Mouse (Mus musculus) heart, embryonic 11.5 days (tissue): ENCODE results near the gene Cdk13. TPM values are rescaled to one million over a fixed set of nuclear protein-coding genes. Genes with fewer than 3 reads are reported as not detected.

ENCODE experiments used
- ATAC-seq: fragments of 200-750 bp; cut with Nextera tagmentation; replicated peaks from 2 replicates; pipeline ENCODE4 v1.8.0; 2017; ENCODE audit warnings: moderate library complexity; ENCODE audit not compliant: insufficient number of reproducible peaks, low FRiP score, low TSS enrichment
- H3K27ac ChIP-seq: fragments of 300-500 bp; sonication (generic); 2 replicates; pipeline ENCODE4 v1.5.1; 2014; ENCODE audit warnings: mild to moderate bottlenecking, low read depth, low read length
- H3K27me3 ChIP-seq: fragments of 300-500 bp; sonication (generic); 2 replicates; pipeline ENCODE4 v1.6.1; 2014; ENCODE audit warnings: mild to moderate bottlenecking, low read length, mixed read lengths; ENCODE audit not compliant: control insufficient read depth, insufficient read depth
- H3K36me3 ChIP-seq: fragments of 300-500 bp; sonication (generic); 2 replicates; pipeline ENCODE4 v1.6.1; 2014; ENCODE audit warnings: mild to moderate bottlenecking, low read length, moderate library complexity, mixed read lengths; ENCODE audit not compliant: control insufficient read depth, insufficient read depth
- H3K4me1 ChIP-seq: fragments of 300-500 bp; sonication (generic); 2 replicates; pipeline ENCODE4 v1.6.1; 2014; ENCODE audit warnings: low read length; ENCODE audit not compliant: control insufficient read depth, insufficient read depth
- H3K4me2 ChIP-seq: fragments of 300-500 bp; sonication (generic); 2 replicates; pipeline ENCODE4 v1.6.1; 2014; ENCODE audit warnings: mild to moderate bottlenecking, moderate library complexity
- H3K4me3 ChIP-seq: fragments of 300-500 bp; sonication (generic); 2 replicates; pipeline ENCODE4 v1.5.1; 2014; ENCODE audit warnings: low read depth, low read length
- H3K9ac ChIP-seq: fragments of 300-500 bp; sonication (generic); 2 replicates; pipeline ENCODE4 v1.6.1; 2014; ENCODE audit warnings: mild to moderate bottlenecking, low read depth, low read length, moderate library complexity
- H3K9me3 ChIP-seq: fragments of 300-500 bp; sonication (generic); replicated peaks from 2 replicates; pipeline ENCODE4 v1.6.1; 2016; ENCODE audit warnings: low read length; ENCODE audit not compliant: control insufficient read depth
- WGBS: fragments of 180-500 bp; shearing (Covaris S2); extraction: QIAGEN DNeasy Blood & Tissue Kit; methylation state at CpG from one replicate; pipeline ENCODE4 v1.1.7; 2014; ENCODE audit not compliant: insufficient replicate concordance; 5-methylcytosine and 5-hydroxymethylcytosine counted together
- polyA plus RNA-seq: library from polyadenylated mRNA; unstranded; fragments of >200 nt; fragmentation: Nextera tagmentation; extraction: Ambion mirVana; gene quantifications from 2 replicates; pipeline ENCODE4 v1.2.1, GENCODE M21; 2014

The Cdk13 gene
- polyA plus RNA-seq, 1 experiment from 2014 or later, result 18.0 TPM

DNA sequence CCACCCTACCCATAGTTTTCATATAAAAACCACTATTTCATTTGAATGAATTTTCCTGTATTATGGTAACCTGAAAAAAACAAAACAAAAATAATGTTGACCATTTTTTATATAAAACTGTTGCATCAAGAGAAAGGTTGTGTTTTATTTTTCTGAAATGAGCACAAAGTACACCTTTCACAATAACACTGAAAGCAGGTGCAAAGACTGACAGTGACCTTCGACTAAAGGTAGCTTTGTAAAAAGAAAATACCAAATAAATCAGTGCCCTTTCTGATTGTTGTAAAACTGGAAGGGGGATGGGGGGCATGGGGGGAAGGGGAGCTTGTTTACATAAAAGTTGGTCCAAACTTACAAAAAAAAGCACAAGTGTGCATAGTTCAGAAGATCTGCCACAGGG, 87.5 kb downstream of the Cdk13 start:
- WGBS, result 85% methylated on average over 1 of the region's 1 CpGs
- H3K36me3 ChIP-seq, result peaks cover 16% of the 10 kb centered on the region

DNA sequence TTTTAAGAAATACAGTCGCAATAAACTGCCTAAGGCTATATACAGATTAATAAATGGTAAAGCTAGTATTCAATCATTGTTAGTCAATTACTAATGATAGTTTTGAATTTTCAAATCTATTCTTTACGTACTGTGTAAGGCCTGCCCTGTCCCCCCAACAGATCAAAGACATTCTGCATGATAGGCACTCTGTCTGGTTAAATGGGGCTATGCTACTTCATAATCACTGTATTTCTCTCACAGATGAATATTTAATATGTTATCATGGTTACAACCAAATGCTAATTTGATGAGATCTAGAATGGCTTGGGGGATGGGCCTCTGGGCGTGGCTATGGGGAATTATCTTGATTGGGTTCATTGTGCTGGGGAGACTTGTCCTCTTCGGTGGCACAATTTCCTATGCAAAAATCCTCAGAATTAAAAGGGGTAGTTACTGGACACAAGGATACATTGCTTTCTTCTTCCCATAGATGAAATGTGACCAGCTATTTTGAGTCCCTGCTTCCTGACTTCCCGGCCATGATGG, 96.0 kb downstream of the Cdk13 start:
- 89% methylated on average over 5 of the region's 5 CpGs for WGBS

More for the DNA sequence above, 87.5 kb downstream of the Cdk13 start:
- Histone ChIP-seq H3K9me3 (no peaks in the 10 kb centered on the region), H3K4me2 (no peak overlapping the region), H3K4me1 (no peaks in the 10 kb centered on the region), H3K4me3 (no peak overlapping the region), H3K27me3 (no peaks in the 10 kb centered on the region), H3K27ac (no peak overlapping the region), H3K9ac (no peak overlapping the region)
- ATAC-seq, result no peak

DNA sequence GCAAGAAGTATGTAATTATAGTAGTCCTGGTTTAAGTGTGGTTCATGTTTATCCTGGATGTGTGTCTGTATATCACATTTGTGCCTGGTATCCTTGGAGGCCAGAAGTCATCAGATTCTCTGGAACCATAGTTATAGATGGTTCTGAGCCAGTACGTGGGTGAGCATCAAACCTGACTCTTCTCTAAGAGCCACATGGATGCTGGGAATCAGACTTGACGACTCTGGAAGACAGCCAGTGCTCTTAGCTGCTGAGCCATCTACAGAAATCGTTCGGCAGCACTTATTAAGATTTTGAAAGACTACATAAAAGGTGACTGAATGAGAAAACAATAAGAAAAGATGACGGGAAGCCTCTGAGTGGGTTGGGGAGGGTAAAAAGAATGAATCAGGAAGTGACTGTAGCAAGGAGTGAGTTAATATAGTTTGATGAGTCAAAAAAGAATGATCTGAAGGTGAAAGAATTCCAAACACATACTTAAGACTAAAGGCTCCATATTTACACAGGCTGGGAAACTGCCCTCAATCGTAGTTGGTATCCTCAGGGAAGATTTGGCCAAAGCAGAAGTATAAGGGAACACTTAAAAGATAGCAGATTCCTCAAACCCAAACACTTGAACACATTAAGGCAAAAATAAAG, 99.6 kb downstream of the Cdk13 start:
- Histone ChIP-seq H3K36me3 (no peaks in the 10 kb centered on the region), H3K4me2 (no peak overlapping the region), H3K9me3 (no peaks in the 10 kb centered on the region), H3K27me3 (no peaks in the 10 kb centered on the region), H3K27ac (no peak overlapping the region), H3K4me3 (no peak overlapping the region), H3K4me1 (no peaks in the 10 kb centered on the region; the same call in 1 of the 2 replicates), H3K9ac (no peak overlapping the region)
- WGBS, result 86% methylated on average over 6 of the region's 6 CpGs
- ATAC-seq, result no peak

More for the DNA sequence above, 96.0 kb downstream of the Cdk13 start:
- H3K36me3 ChIP-seq, result no peaks in the 10 kb centered on the region
- no peak overlapping the region for H3K9ac ChIP-seq
- H3K4me2 ChIP-seq, result no peak overlapping the region
- no peaks in the 10 kb centered on the region for H3K27me3 ChIP-seq
- H3K4me3 ChIP-seq, result no peak overlapping the region
- H3K9me3 ChIP-seq, result no peaks in the 10 kb centered on the region
- ATAC-seq, result no peak
- H3K4me1 ChIP-seq, result no peaks in the 10 kb centered on the region
- H3K27ac ChIP-seq, result no peak overlapping the region

DNA sequence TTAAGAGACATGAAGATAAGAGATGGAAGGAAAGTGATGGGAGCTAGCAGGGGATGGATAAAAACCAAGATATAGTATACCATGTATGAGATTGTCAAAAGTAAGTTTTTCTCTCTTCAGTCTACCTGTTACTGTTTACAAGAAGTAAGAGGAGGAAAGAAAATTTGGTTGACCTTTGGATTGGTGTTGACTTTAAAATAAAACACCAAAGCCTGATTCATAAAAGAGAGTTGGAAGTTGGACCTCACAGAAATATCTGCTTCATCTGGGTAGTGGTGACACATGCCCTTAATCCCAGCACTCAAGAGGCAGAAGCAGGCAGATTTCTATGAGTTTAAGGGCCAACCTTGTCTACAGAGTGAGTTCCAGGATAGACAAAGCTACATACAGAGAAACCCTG, 102.6 kb downstream of the Cdk13 start:
- no peaks in the 10 kb centered on the region; the same call in 1 of the 2 replicates for H3K4me1 ChIP-seq
- no peak overlapping the region for H3K9ac ChIP-seq
- H3K4me3 ChIP-seq, result no peak overlapping the region
- no peak overlapping the region for H3K4me2 ChIP-seq
- no peak for ATAC-seq
- no peaks in the 10 kb centered on the region for H3K36me3 ChIP-seq
- no peaks in the 10 kb centered on the region for H3K9me3 ChIP-seq
- H3K27me3 ChIP-seq, result no peaks in the 10 kb centered on the region
- H3K27ac ChIP-seq, result no peak overlapping the region

DNA sequence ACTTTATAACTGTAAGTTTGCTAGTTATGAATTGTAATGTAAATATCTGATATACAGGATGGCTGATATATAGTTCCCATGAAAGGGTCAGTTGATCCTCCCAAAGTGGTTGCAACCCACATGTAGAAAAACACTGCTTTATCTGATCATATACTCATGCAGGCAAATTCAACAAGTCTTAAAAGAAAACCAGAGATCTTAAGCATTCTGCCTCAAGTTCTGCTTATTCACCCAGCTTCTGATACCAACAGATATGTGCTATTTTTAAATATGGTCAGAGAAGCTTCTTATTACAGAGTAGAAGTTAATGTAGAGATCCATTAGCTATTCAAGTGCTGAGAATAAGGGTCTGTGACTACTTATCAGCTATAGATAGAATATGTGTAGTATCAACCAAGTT, 103.6 kb downstream of the Cdk13 start:
- Histone ChIP-seq H3K4me1 (no peaks in the 10 kb centered on the region; the same call in 1 of the 2 replicates), H3K9ac (no peak overlapping the region)
- ATAC-seq, result no peak

DNA sequence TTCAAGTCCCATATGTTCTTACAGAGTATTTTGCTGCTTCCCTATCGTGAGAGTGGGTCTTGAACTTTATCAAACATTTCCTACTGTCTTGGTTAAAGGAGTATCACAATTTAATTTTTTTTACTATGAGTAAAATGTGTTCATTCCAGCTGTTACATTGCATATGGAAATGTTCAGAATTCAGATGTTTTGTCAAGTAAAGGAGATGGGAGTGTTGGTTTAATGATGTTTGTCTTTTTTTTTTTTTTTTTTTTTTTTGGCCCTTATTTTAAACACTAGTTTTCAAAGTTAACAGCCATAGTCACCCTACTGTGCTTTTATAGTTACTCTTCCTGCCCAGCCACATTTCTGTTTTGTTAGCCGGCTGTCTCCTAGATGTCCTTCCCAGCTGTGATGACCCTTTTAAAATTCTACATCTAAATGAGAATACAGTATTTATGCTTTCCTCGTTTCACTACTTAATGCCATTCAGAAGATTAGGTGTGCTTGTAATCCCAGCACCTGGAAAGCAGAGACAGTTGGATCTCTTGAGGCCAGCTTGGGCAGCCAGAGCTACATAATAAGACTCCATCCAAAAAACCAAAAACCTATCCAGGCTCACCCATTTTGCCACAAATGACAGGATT, 104.7 kb downstream of the Cdk13 start:
- Histone ChIP-seq H3K27me3 (no peaks in the 10 kb centered on the region), H3K4me2 (no peak overlapping the region), H3K4me1 (no peaks in the 10 kb centered on the region; the same call in 1 of the 2 replicates), H3K27ac (no peak overlapping the region), H3K9ac (no peak overlapping the region), H3K9me3 (no peaks in the 10 kb centered on the region), H3K36me3 (no peaks in the 10 kb centered on the region), H3K4me3 (no peak overlapping the region)
- 94% methylated on average over 3 of the region's 3 CpGs for WGBS
- no peak for ATAC-seq

More for the DNA sequence above, 103.6 kb downstream of the Cdk13 start:
- no peak overlapping the region for H3K4me3 ChIP-seq
- no peaks in the 10 kb centered on the region for H3K9me3 ChIP-seq
- H3K27ac ChIP-seq, result no peak overlapping the region
- H3K27me3 ChIP-seq, result no peaks in the 10 kb centered on the region
- no peaks in the 10 kb centered on the region for H3K36me3 ChIP-seq
- no peak overlapping the region for H3K4me2 ChIP-seq

DNA sequence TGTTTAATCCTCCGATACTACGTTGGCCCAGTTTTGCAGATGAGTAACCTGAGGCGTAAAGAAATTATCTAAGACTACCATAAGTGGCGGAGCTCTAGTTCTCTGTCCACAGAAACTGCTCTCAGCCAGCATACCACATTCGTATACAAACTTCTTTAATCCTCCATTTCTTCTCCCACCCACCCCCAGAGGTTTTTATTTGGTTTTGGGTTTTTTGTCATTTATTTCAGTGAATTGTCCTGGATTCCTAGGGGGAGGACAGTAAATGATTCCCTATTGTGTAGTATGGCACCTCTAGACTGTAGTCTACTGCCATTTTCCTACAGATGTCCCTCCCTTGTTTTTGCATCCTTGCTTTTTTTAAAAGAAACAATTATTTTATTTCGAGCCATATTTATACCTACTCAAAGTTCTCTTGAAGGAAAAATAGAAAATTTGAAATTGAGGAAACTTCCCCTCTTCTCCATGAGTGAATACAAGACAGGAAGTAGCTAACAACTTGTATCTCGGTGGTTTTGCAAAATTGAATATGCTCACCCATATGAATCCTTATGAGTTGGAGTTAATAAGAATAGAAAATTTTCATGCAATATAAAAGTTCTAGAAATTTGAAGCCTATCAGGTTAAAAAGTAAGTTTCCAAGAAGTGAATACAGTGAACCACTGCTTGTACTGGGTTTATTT, 108.9 kb downstream of the Cdk13 start:
- Histone ChIP-seq H3K36me3 (no peaks in the 10 kb centered on the region), H3K4me2 (peak overlapping the region; percentile 75), H3K9me3 (no peaks in the 10 kb centered on the region), H3K27ac (peak overlapping the region; percentile 96), H3K27me3 (no peaks in the 10 kb centered on the region), H3K4me1 (no peaks in the 10 kb centered on the region), H3K4me3 (peak overlapping the region; percentile 83), H3K9ac (peak overlapping the region; percentile 96)
- WGBS, result 12% methylated on average over 7 of the region's 7 CpGs
- ATAC-seq, result no peak

DNA sequence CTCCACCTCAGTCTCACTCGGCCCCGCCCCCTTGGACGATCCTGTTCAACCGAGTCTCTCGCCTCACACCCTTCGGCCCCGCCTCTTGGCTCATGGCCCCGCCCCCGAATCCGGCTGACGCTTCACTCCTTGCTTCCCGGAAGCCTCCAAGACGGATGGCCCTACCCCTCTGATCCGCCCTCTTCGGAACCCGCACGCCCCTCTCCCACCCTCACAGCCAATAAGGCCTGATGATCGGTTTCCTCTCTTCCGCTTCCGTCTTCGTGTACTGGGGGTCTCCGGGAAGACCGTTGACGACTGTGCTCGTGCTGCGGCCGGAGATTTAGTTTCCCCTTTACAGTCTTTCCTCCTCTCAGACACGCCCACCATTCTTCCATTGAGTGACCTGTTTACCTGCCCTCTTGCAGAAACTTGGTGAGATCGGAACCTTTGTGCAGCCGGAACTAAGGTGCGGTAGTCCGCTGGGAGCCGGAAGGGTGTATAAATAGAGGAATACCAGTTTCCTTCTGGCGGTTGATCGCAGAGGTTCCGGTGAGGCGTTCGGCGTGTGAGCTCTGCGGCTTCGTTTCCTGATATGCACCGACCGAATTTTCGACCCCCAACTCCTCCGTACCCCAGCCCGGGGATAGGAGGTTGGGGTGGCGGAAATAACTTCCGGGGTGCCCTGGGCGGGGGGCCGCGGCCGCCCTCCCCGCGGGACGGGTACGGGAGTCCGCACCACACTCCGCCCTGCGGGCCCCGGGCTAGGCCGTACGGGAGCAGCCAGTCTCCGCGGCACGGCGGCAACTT, 109.8 kb downstream of the Cdk13 start, which contains the start of the genes Mplkip and Sugct:
Gene Mplkip, plus strand, starts transcription at position 282 of the 789 bp plus-strand sequence.
Gene Sugct, minus strand, starts transcription at position 643 of the 789 bp plus-strand sequence.
- H3K4me1 ChIP-seq, result no peaks in the 10 kb centered on the region
- WGBS, result under 1% methylated on average over 65 of the region's 66 CpGs
- no peaks in the 10 kb centered on the region for H3K27me3 ChIP-seq
- H3K4me3 ChIP-seq, result peak within 1 kb of the TSS; percentile 83
- peak; percentile 99 for ATAC-seq
- H3K4me2 ChIP-seq, result peak within 1 kb of the TSS; percentile 75
- no peaks in the 10 kb centered on the region for H3K9me3 ChIP-seq
- H3K27ac ChIP-seq, result peak within 1 kb of the TSS; percentile 96
- no peaks in the 10 kb centered on the region for H3K36me3 ChIP-seq
- peak within 1 kb of the TSS; percentile 96 for H3K9ac ChIP-seq
